Mouse (Mus musculus): Measurements from ENCODE around the gene Ikzf1.

DNA sequence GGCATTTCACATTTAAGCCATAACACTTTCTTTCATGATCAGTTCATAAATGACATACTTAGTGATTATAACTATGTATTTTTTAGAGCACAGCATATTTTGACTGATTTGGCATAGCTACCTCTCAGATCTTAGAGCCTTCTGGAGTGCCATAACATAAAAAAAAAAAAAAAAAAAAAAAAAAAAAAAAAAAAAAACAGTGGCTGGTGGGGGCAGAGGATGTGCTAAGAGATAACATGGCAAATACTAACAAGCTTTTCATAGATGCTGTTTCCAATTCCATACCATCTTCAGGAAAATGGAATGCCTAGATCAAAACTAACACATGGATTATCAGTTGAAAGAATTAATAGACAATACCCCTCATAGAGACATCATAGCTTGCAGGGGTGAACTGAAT, 9.7 kb upstream of the Ikzf1 start:
- TF ChIP-seq GATA1 (IDR thresholded peaks at IDR 0.05; ENCODE audit: low read length) (no peak), TAL1 (IDR thresholded peaks at IDR 0.05; ENCODE audit: low read length) (no peak)

Measured in erythroblast, embryonic 14.5 days (primary cell).